Mouse (Mus musculus): ENCODE data around the gene Catsperg2. TPM values are rescaled to one million over a fixed set of nuclear protein-coding genes. Genes with fewer than 3 reads are reported as not detected.
A peak's percentile ranks its signal among the peaks of the same experiment; 100 is the strongest.

Gene Catsperg2
- total and polyA plus RNA-seq, 3 experiments: not detected

- DNase-seq (ENCODE audit: low read depth, low spot score): peak; percentile 49
- no peaks in the 10 kb centered on the region for H3K79me2 ChIP-seq (ENCODE audit: control insufficient read depth, insufficient read depth, low read length, poor library complexity)
- H3K4me1 ChIP-seq (ENCODE audit: control insufficient read depth in 1 of 2, insufficient read depth in 2 of 2, low read length in 2 of 2): no peaks in the 10 kb centered on the region
- no peaks in the 10 kb centered on the region for H3K27me3 ChIP-seq (ENCODE audit: control insufficient read depth in 1 of 2, insufficient read depth in 2 of 2, low read length in 2 of 2)
- no peak overlapping the region for H3K27ac ChIP-seq (ENCODE audit: control insufficient read depth, low read depth, low read length)
- H3K9me3 ChIP-seq (replicated peaks; ENCODE audit: insufficient read depth, low read length): no peaks in the 10 kb centered on the region
- H3K4me3 ChIP-seq (ENCODE audit: control insufficient read depth in 1 of 2, insufficient read depth in 1 of 2, low read depth in 2 of 2, low read length in 2 of 2): no peak overlapping the region
- no peak overlapping the region for H3K9ac ChIP-seq (ENCODE audit: control insufficient read depth, low read depth, low read length, poor library complexity, severe bottlenecking)
- TF ChIP-seq CHD1 (IDR thresholded peaks at IDR 0.05; ENCODE audit: low read depth, low read length) (no peak), MAZ (IDR thresholded peaks at IDR 0.05; ENCODE audit: low read depth, low read length) (no peak), ZC3H11A (IDR thresholded peaks at IDR 0.05; ENCODE audit: low read depth, low read length) (no peak), EP300 (IDR thresholded peaks at IDR 0.05; ENCODE audit: low read depth in 1 of 2, low read length in 2 of 2) (no peak), POLR2AphosphoS2 (IDR thresholded peaks at IDR 0.05; ENCODE audit: low read length) (no peak), CTCF (IDR thresholded peaks at IDR 0.05 in 2 of 3, conservative IDR thresholded peaks at IDR 0.05 in 1 of 3; ENCODE audit: control insufficient read depth in 1 of 3, insufficient read depth in 1 of 3, low read depth in 2 of 3, low read length in 3 of 3, poor library complexity in 1 of 3, severe bottlenecking in 1 of 3) (peak; percentile 17 to 65 (median 33); a peak in 4 of 6 replicates), MXI1 (IDR thresholded peaks at IDR 0.05; ENCODE audit: low read depth, low read length) (no peak), USF2 (IDR thresholded peaks at IDR 0.05; ENCODE audit: borderline replicate concordance in 1 of 2, insufficient read depth in 1 of 2, low read depth in 1 of 2, low read length in 2 of 2) (no peak), MAX (IDR thresholded peaks at IDR 0.05; ENCODE audit: low read length) (no peak), KAT2A (conservative IDR thresholded peaks at IDR 0.05; ENCODE audit: low read depth, low read length) (no peak), NELFE (IDR thresholded peaks at IDR 0.05; ENCODE audit: low read depth, low read length) (no peak), MYB (IDR thresholded peaks at IDR 0.05; ENCODE audit: low read depth, low read length) (no peak), RAD21 (IDR thresholded peaks at IDR 0.05; ENCODE audit: low read depth, low read length) (peak; percentile 29), TBP (IDR thresholded peaks at IDR 0.05; ENCODE audit: low read depth, low read length) (no peak), RCOR1 (IDR thresholded peaks at IDR 0.05; ENCODE audit: low read depth, low read length) (no peak), UBTF (IDR thresholded peaks at IDR 0.05; ENCODE audit: borderline replicate concordance, insufficient read depth, low read depth, low read length) (no peak), POLR2AphosphoS5 (IDR thresholded peaks at IDR 0.05; ENCODE audit: borderline replicate concordance, low read depth, low read length) (no peak), E2F4 (IDR thresholded peaks at IDR 0.05; ENCODE audit: borderline replicate concordance, low read depth, low read length) (no peak), HCFC1 (IDR thresholded peaks at IDR 0.05; ENCODE audit: low read depth, low read length) (no peak), ZNF384 (IDR thresholded peaks at IDR 0.05; ENCODE audit: low read depth, low read length) (peak; percentile 71), ETS1 (IDR thresholded peaks at IDR 0.05; ENCODE audit: low read depth, low read length) (no peak)
- H3K36me3 ChIP-seq (ENCODE audit: control insufficient read depth in 1 of 2, insufficient read depth in 2 of 2, low read length in 2 of 2): no peaks in the 10 kb centered on the region
These were observed 45.0 kb downstream of the Catsperg2 start for GRCm38 (mm10) chr7:29681868-29682267.

Other genes starting within 250 kb of the Catsperg2 start
- 14.1 and 14.9 TPM in 2 replicates for gene Sipa1l3, start 208.4 kb downstream of the Catsperg2 start, total RNA-seq (2012; rRNA removed)
- 10 to 100 TPM in 1 of 2 experiments, not detected in 1; 49.4 TPM for gene Sipa1l3, start 208.4 kb downstream of the Catsperg2 start, polyA plus RNA-seq (2012; ENCODE audit: insufficient read depth in 1 of 2, insufficient read length in 2 of 2, low read depth in 1 of 2, low replicate concordance in 2 of 2, missing spikeins in 1 of 2)
- 7.0 and 8.1 TPM in 2 replicates for gene Zfp84, start 41.5 kb upstream of the Catsperg2 start, total RNA-seq (2012; rRNA removed)
- gene Zfp84, start 41.5 kb upstream of the Catsperg2 start, polyA plus RNA-seq (2012; ENCODE audit: insufficient read depth in 1 of 2, insufficient read length in 2 of 2, low read depth in 1 of 2, low replicate concordance in 2 of 2, missing spikeins in 1 of 2): 1 to 10 TPM in 1 of 2 experiments, not detected in 1; 4.7 TPM
- 1.4 and 1.5 TPM in 2 replicates for gene Zfp30, start 57.0 kb upstream of the Catsperg2 start, total RNA-seq (2012; rRNA removed)
- gene Zfp30, start 57.0 kb upstream of the Catsperg2 start, polyA plus RNA-seq (2012; ENCODE audit: insufficient read depth in 1 of 2, insufficient read length in 2 of 2, low read depth in 1 of 2, low replicate concordance in 2 of 2, missing spikeins in 1 of 2): 1 to 10 TPM in 1 of 2 experiments, not detected in 1; 2.7 TPM
- 4.9 TPM in 2 replicates for gene Zfp790, start 89.1 kb upstream of the Catsperg2 start, total RNA-seq (2012; rRNA removed)
- 1 to 10 TPM in 1 of 2 experiments, not detected in 1; 3.8 TPM for gene Zfp790, start 89.1 kb upstream of the Catsperg2 start, polyA plus RNA-seq (2012; ENCODE audit: insufficient read depth in 1 of 2, insufficient read length in 2 of 2, low read depth in 1 of 2, low replicate concordance in 2 of 2, missing spikeins in 1 of 2)
- gene Zfp940, start 126.6 kb upstream of the Catsperg2 start, total RNA-seq (2012; rRNA removed): 8.8 and 13.7 TPM in 2 replicates
- gene Zfp940, start 126.6 kb upstream of the Catsperg2 start, polyA plus RNA-seq (2012; ENCODE audit: insufficient read depth in 1 of 2, insufficient read length in 2 of 2, low read depth in 1 of 2, low replicate concordance in 2 of 2, missing spikeins in 1 of 2): 1 to 10 TPM in 1 of 2 experiments, not detected in 1; 8.4 TPM
- 4.2 and 8.1 TPM in 2 replicates for gene Zfp420, start 132.9 kb upstream of the Catsperg2 start, total RNA-seq (2012; rRNA removed)
- gene Zfp420, start 132.9 kb upstream of the Catsperg2 start, polyA plus RNA-seq (2012; ENCODE audit: insufficient read depth in 1 of 2, insufficient read length in 2 of 2, low read depth in 1 of 2, low replicate concordance in 2 of 2, missing spikeins in 1 of 2): 1 to 10 TPM in 1 of 2 experiments, not detected in 1; 3.2 TPM
- 4.3 and 4.9 TPM in 2 replicates for gene Zfp27, start 179.5 kb upstream of the Catsperg2 start, total RNA-seq (2012; rRNA removed)
- gene Zfp27, start 179.5 kb upstream of the Catsperg2 start, polyA plus RNA-seq (2012; ENCODE audit: insufficient read depth in 1 of 2, insufficient read length in 2 of 2, low read depth in 1 of 2, low replicate concordance in 2 of 2, missing spikeins in 1 of 2): 1 to 10 TPM in 1 of 2 experiments, not detected in 1; 5.0 TPM
- 0.78 and 0.89 TPM in 2 replicates for gene Zfp383, start 181.2 kb upstream of the Catsperg2 start, total RNA-seq (2012; rRNA removed)
- gene Zfp383, start 181.2 kb upstream of the Catsperg2 start, polyA plus RNA-seq (2012; ENCODE audit: insufficient read depth in 1 of 2, insufficient read length in 2 of 2, low read depth in 1 of 2, low replicate concordance in 2 of 2, missing spikeins in 1 of 2): 1 to 10 TPM in 1 of 2 experiments, not detected in 1; 1.4 TPM
- 3.5 and 4.8 TPM in 2 replicates for gene Zfp74, start 227.1 kb upstream of the Catsperg2 start, total RNA-seq (2012; rRNA removed)
- gene Zfp74, start 227.1 kb upstream of the Catsperg2 start, polyA plus RNA-seq (2012; ENCODE audit: insufficient read depth in 1 of 2, insufficient read length in 2 of 2, low read depth in 1 of 2, low replicate concordance in 2 of 2, missing spikeins in 1 of 2): 1 to 10 TPM in 1 of 2 experiments, not detected in 1; 9.4 TPM